Mouse (Mus musculus) hindbrain, embryonic 10.5 days (tissue): ENCODE measurements around the gene Mmp27. TPM values are rescaled to one million over a fixed set of nuclear protein-coding genes. Genes with fewer than 3 reads are reported as not detected.

Source experiments
- polyA plus RNA-seq: library from polyadenylated mRNA; unstranded; fragments of >200 nt; fragmentation: Nextera tagmentation; extraction: Ambion mirVana; gene quantifications from 2 replicates; pipeline ENCODE4 v1.2.1, GENCODE M21; 2016

The Mmp27 gene
- polyA plus RNA-seq, 1 experiment from 2014 or later: not detected

Other genes starting within 250 kb of the Mmp27 start
- gene Mmp12, start 227.0 kb upstream of the Mmp27 start, polyA plus RNA-seq: not detected in 2 replicates
- not detected in 2 replicates for gene Mmp1b, start 183.3 kb upstream of the Mmp27 start, polyA plus RNA-seq
- gene Mmp3, start 125.6 kb upstream of the Mmp27 start, polyA plus RNA-seq: not detected in 2 replicates
- gene Mmp10, start 69.0 kb upstream of the Mmp27 start, polyA plus RNA-seq: not detected in 2 replicates
- 0.07 TPM in 1 of 2 replicates, not detected in the other for gene Mmp8, start 12.9 kb upstream of the Mmp27 start, polyA plus RNA-seq
- gene Mmp20, start 56.8 kb downstream of the Mmp27 start, polyA plus RNA-seq: not detected in 2 replicates
- not detected in 2 replicates for gene Mmp7, start 120.7 kb downstream of the Mmp27 start, polyA plus RNA-seq
- 110 and 126 TPM in 2 replicates for gene Tmem123, start 192.6 kb downstream of the Mmp27 start, polyA plus RNA-seq